Mouse (Mus musculus): ENCODE measurements at regions not wholly inside any gene's neighbourhood (a gene's known extent, or its start where the extent isn't known, plus 50 kb on each side); places are given as distances from the start of the nearest gene placed in this dataset.

- DNase-seq (ENCODE audit: low read depth, low spot score), result no peak
- Histone ChIP-seq H3K9ac (ENCODE audit: control insufficient read depth, low read depth, low read length, poor library complexity, severe bottlenecking) (no peak overlapping the region), H3K9me3 (replicated peaks; ENCODE audit: insufficient read depth, low read length) (no peaks in the 10 kb centered on the region), H3K27ac (ENCODE audit: control insufficient read depth, low read depth, low read length) (0 out of 2 replicates have a peak overlapping the region, but pooled peaks have one; percentile 3), H3K27me3 (ENCODE audit: control insufficient read depth in 1 of 2, insufficient read depth in 2 of 2, low read length in 2 of 2) (no peaks in the 10 kb centered on the region), H3K4me1 (ENCODE audit: control insufficient read depth in 1 of 2, insufficient read depth in 2 of 2, low read length in 2 of 2) (peaks cover 25 to 27% of the 10 kb centered on the region in 2 experiments), H3K79me2 (ENCODE audit: control insufficient read depth, insufficient read depth, low read length, poor library complexity) (no peaks in the 10 kb centered on the region), H3K4me3 (ENCODE audit: control insufficient read depth in 1 of 2, insufficient read depth in 1 of 2, low read depth in 2 of 2, low read length in 2 of 2) (no peak overlapping the region), H3K36me3 (ENCODE audit: control insufficient read depth in 1 of 2, insufficient read depth in 2 of 2, low read length in 2 of 2) (peaks cover 0 to 17% of the 10 kb centered on the region in 2 experiments; a peak in 2 of 4 replicates)
- no peak for TF ChIP-seq NELFE (IDR thresholded peaks at IDR 0.05; ENCODE audit: low read depth, low read length)
- TF ChIP-seq E2F4 (IDR thresholded peaks at IDR 0.05; ENCODE audit: borderline replicate concordance, low read depth, low read length), result no peak
- no peak for TF ChIP-seq HCFC1 (IDR thresholded peaks at IDR 0.05; ENCODE audit: low read depth, low read length)
- TF ChIP-seq TCF12 (IDR thresholded peaks at IDR 0.05; ENCODE audit: low read depth, low read length), result no peak
- no peak for TF ChIP-seq MAFK (IDR thresholded peaks at IDR 0.05; ENCODE audit: borderline replicate concordance, low read depth, low read length)
- TF ChIP-seq SMC3 (IDR thresholded peaks at IDR 0.05; ENCODE audit: low read depth, low read length), result no peak
- no peak for TF ChIP-seq ETS1 (IDR thresholded peaks at IDR 0.05; ENCODE audit: low read depth, low read length)
- no peak for TF ChIP-seq UBTF (IDR thresholded peaks at IDR 0.05; ENCODE audit: borderline replicate concordance, insufficient read depth, low read depth, low read length)
- no peak for TF ChIP-seq POLR2A (IDR thresholded peaks at IDR 0.05; ENCODE audit: control insufficient read depth in 1 of 2, insufficient read depth in 1 of 2, low read depth in 1 of 2, low read length in 2 of 2, poor library complexity in 1 of 2)
- TF ChIP-seq KAT2A (conservative IDR thresholded peaks at IDR 0.05; ENCODE audit: low read depth, low read length), result no peak
- TF ChIP-seq CHD2 (IDR thresholded peaks at IDR 0.05; ENCODE audit: low read length), result no peak
- no peak for TF ChIP-seq ZNF384 (IDR thresholded peaks at IDR 0.05; ENCODE audit: low read depth, low read length)
- no peak for TF ChIP-seq NRF1 (IDR thresholded peaks at IDR 0.05; ENCODE audit: insufficient read depth, low read depth, low read length, poor library complexity, severe bottlenecking)
- TF ChIP-seq POLR2AphosphoS2 (IDR thresholded peaks at IDR 0.05; ENCODE audit: low read length), result no peak
- no peak for TF ChIP-seq CHD1 (IDR thresholded peaks at IDR 0.05; ENCODE audit: low read depth, low read length)
- no peak for TF ChIP-seq POLR2AphosphoS5 (IDR thresholded peaks at IDR 0.05; ENCODE audit: borderline replicate concordance, low read depth, low read length)
- no peak for TF ChIP-seq CTCF (IDR thresholded peaks at IDR 0.05 in 2 of 3, conservative IDR thresholded peaks at IDR 0.05 in 1 of 3; ENCODE audit: control insufficient read depth in 1 of 3, insufficient read depth in 1 of 3, low read depth in 2 of 3, low read length in 3 of 3, poor library complexity in 1 of 3, severe bottlenecking in 1 of 3)
- no peak for TF ChIP-seq EP300 (IDR thresholded peaks at IDR 0.05; ENCODE audit: low read depth in 1 of 2, low read length in 2 of 2)
- TF ChIP-seq RCOR1 (IDR thresholded peaks at IDR 0.05; ENCODE audit: low read depth, low read length), result no peak
- no peak for TF ChIP-seq ZKSCAN1 (IDR thresholded peaks at IDR 0.05; ENCODE audit: low read depth, low read length)
These were observed 198.0 kb upstream of the Trib2 start for GRCm38 (mm10) chr12:16014679-16015078.

Data from MEL (cell line).